Mouse (Mus musculus): Measurements from ENCODE around the gene Spata3. TPM values are rescaled to one million over a fixed set of nuclear protein-coding genes. Genes with fewer than 3 reads are reported as not detected.
"Not testable (repeated sequence)": the region's sequence is repeated elsewhere in the genome, so short reads cannot be mapped to it uniquely, and the experiment has no call there.

Spata3 gene
- polyA plus RNA-seq, 1 experiment from 2014 or later: not detected

DNA sequence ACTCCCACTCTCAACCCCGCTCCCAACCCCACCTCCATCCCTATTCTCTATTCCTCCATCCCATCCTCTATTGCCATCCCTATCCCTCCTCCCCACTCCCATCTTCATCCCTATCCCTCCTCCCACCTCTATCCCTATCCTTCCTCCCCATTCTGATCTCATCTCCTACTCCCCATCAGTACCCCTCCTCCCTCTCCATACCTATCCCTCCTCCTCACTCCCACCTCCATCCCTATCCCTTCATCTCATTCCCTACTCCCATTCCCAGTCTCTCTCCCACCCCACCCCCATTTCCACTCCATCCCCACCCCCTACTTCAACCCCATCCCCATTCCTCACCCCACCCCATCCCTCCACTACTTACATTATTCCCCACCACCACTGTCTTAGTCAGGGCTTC lies 19.4 kb upstream of the Spata3 start:
- Histone ChIP-seq H3K9ac (no peak overlapping the region), H3K4me1 (no peaks in the 10 kb centered on the region), H3K9me3 (0 out of 2 replicates have a peak, but pooled peaks cover 5% of the 10 kb centered on the region), H3K4me2 (replicated peaks) (no peak overlapping the region), H3K27me3 (replicated peaks) (no peaks in the 10 kb centered on the region), H3K27ac (no peak overlapping the region), H3K36me3 (no peaks in the 10 kb centered on the region), H3K4me3 (no peak overlapping the region)
- no peak for ATAC-seq (ENCODE audit: low FRiP score, low read depth)
- WGBS: 100% methylated on average over 1 of the region's 1 CpGs

DNA sequence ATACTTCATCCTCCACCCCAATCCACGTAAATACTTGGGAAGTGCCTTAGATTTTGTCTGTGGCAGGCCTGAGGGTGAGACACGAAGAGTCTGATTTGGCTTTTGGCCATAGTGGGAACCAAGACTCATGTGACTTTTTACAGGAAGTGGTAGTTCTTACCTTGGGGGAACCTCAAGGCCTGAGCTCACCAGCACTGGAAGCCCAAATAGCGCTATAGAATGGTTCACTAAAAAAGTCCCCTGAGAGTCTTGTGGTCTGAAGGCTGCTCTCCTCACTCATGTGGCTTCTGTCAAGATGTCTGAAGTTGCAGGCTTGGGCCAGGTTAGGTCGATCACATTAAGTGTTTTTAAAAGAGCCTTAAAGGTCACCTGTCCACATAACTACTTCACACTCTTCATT lies 18.6 kb upstream of the Spata3 start:
- WGBS: 85% methylated on average over 4 of the region's 4 CpGs
- no peak for ATAC-seq (ENCODE audit: low FRiP score, low read depth)
- no peak overlapping the region for H3K27ac ChIP-seq
- no peak overlapping the region for H3K9ac ChIP-seq
- no peak overlapping the region for H3K4me2 ChIP-seq (replicated peaks)
- no peaks in the 10 kb centered on the region for H3K27me3 ChIP-seq (replicated peaks)
- no peaks in the 10 kb centered on the region for H3K4me1 ChIP-seq
- H3K9me3 ChIP-seq: 0 out of 2 replicates have a peak, but pooled peaks cover 5% of the 10 kb centered on the region
- no peak overlapping the region for H3K4me3 ChIP-seq
- no peaks in the 10 kb centered on the region for H3K36me3 ChIP-seq

DNA sequence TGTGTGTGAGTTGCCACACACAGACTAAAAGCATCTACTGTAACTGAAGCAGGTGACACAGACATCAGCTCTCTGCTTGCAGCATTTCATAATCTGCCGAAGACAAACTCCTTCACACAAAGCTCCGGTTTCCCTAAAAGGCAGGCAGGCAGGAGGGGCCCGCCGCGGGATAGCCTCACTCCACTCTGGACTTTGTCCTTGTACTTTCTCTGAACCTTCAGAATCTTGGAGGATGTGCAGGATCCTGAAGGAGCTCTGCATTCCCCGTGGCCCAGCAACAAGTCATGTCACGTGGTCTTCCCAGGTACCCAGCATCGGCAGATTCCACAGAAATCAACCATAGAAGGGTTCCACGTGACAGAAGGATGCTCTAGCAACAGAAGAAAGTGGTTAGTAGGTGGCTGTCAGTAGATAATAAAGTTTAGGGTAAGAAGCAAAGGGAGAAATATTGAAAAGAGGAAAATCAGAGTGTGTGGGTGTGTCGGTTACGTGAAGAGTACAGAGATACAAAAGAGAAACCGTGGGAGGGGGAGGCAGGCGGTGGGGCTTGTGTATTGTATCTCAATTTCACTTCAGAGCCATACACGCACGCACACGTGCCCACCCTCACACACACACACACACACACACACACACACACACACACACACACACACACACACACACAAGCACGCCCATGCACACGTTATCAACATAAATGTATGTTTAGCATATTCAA lies 16.6 kb upstream of the Spata3 start:
- 90% methylated on average over 15 of the region's 18 CpGs for WGBS
- no peaks in the 10 kb centered on the region for H3K36me3 ChIP-seq
- H3K4me1 ChIP-seq: no peaks in the 10 kb centered on the region
- H3K4me2 ChIP-seq (replicated peaks): no peak overlapping the region
- H3K4me3 ChIP-seq: no peak overlapping the region
- H3K9ac ChIP-seq: no peak overlapping the region
- no peaks in the 10 kb centered on the region for H3K27me3 ChIP-seq (replicated peaks)
- H3K9me3 ChIP-seq: 0 out of 2 replicates have a peak, but pooled peaks cover 5% of the 10 kb centered on the region
- no peak overlapping the region for H3K27ac ChIP-seq
- ATAC-seq (ENCODE audit: low FRiP score, low read depth): no peak

DNA sequence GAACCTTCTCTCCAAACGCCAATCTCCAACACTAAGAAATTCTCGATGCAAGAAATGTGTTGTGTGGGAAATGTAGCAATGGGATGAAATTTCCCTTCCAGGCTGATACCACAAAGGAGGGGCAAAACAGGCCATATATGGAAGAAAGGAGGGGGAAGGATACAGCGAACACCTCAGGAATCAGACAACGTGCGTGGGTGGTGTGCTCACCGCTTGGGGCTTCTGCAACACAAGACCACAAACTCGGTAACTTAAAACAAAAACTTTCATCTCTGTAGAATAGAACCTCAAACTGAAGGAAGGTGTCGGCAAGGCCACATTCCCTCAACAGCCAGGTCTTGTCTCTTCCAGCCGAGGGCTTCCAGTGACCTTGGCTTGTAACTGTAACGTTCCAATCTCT lies 11.1 kb upstream of the Spata3 start:
- H3K27ac ChIP-seq: no peak overlapping the region
- H3K4me3 ChIP-seq: no peak overlapping the region
- no peak overlapping the region for H3K4me2 ChIP-seq (replicated peaks)
- no peaks in the 10 kb centered on the region for H3K27me3 ChIP-seq (replicated peaks)
- no peaks in the 10 kb centered on the region for H3K36me3 ChIP-seq
- no peak overlapping the region for H3K9ac ChIP-seq
- WGBS: 94% methylated on average over 10 of the region's 10 CpGs
- H3K9me3 ChIP-seq: no peaks in the 10 kb centered on the region
- no peaks in the 10 kb centered on the region for H3K4me1 ChIP-seq
- ATAC-seq (ENCODE audit: low FRiP score, low read depth): no peak

DNA sequence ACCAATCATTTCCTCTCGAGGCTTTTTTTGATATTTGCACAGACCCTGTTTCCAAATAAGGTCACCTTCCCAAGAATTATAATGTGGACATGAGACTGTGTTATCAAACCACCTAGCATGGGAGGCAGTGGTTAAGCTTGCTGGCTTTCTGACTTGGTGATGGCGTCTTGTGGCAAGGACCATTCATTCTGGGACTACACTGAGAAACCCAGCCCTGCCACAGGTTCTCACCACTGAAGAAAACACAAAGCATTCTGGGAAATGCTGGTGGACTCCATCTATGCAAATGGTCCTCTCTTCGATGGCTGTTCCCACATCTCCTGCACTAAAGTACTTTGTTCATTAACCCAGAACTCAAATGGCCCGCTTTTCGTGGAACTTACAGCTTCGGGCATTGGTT lies 10.6 kb upstream of the Spata3 start:
- H3K9ac ChIP-seq: no peak overlapping the region
- 92% methylated on average over 6 of the region's 6 CpGs for WGBS
- no peak for ATAC-seq (ENCODE audit: low FRiP score, low read depth)

DNA sequence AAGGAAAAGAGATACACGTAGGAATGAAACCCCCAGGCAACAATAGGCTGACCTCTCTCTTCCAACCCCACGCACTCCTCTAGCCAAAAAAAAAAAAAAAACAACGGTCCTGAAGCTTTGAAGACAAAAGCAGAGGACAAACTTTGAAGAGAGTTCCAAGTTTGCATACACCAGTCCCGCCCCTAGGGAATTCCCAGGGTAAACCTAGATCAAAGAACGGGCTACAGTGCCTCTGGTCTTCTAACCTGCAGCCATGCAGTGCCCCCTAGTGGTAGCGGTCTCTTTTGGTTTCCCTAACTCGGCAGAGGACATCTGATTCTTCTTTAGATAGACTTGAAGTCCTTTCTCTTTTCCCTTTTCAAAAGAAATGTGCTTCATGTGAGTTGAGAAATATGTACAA lies 8.8 kb upstream of the Spata3 start:
- no peak overlapping the region for H3K9ac ChIP-seq
- H3K27me3 ChIP-seq (replicated peaks): no peaks in the 10 kb centered on the region
- no peaks in the 10 kb centered on the region for H3K4me1 ChIP-seq
- H3K4me2 ChIP-seq (replicated peaks): no peak overlapping the region
- H3K36me3 ChIP-seq: no peaks in the 10 kb centered on the region
- H3K9me3 ChIP-seq: no peaks in the 10 kb centered on the region
- H3K4me3 ChIP-seq: no peak overlapping the region
- no peak overlapping the region for H3K27ac ChIP-seq
- ATAC-seq (ENCODE audit: low FRiP score, low read depth): peak; percentile 66
- 2% methylated on average over 7 of the region's 7 CpGs for WGBS

More for the DNA sequence above, 10.6 kb upstream of the Spata3 start:
- Histone ChIP-seq H3K36me3 (no peaks in the 10 kb centered on the region), H3K4me1 (no peaks in the 10 kb centered on the region), H3K27ac (no peak overlapping the region), H3K4me2 (replicated peaks) (no peak overlapping the region), H3K4me3 (no peak overlapping the region), H3K9me3 (no peaks in the 10 kb centered on the region), H3K27me3 (replicated peaks) (no peaks in the 10 kb centered on the region)

DNA sequence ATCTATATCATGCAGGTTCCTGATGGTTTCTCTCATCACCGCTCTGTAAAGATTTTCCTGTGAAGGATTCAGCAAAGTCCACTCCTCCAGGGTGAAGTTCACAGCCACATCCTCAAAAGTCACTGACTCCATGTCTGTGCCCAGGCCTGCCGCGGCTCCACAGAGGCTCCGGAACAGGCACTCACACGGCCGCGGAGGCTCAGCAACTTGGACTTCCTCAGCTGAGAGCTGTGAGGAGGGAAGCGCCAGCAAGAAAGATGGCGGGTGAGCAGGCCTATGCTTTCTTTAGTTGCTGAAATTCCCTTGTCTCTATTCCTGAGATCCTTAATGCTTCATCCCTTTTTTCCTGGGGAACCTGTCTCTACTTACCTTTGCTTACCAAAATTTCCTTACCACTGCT lies 858 bp upstream of the Spata3 start:
- H3K4me2 ChIP-seq (replicated peaks); H3K9me3 ChIP-seq; H3K9ac ChIP-seq; H3K4me3 ChIP-seq; ATAC-seq (ENCODE audit: low FRiP score, low read depth); H3K36me3 ChIP-seq; H3K27ac ChIP-seq; H3K4me1 ChIP-seq: not testable (repeated sequence)
- peaks cover 28% of the 10 kb centered on the region for H3K27me3 ChIP-seq (replicated peaks)
- WGBS: 97% methylated on average over 9 of the region's 9 CpGs

DNA sequence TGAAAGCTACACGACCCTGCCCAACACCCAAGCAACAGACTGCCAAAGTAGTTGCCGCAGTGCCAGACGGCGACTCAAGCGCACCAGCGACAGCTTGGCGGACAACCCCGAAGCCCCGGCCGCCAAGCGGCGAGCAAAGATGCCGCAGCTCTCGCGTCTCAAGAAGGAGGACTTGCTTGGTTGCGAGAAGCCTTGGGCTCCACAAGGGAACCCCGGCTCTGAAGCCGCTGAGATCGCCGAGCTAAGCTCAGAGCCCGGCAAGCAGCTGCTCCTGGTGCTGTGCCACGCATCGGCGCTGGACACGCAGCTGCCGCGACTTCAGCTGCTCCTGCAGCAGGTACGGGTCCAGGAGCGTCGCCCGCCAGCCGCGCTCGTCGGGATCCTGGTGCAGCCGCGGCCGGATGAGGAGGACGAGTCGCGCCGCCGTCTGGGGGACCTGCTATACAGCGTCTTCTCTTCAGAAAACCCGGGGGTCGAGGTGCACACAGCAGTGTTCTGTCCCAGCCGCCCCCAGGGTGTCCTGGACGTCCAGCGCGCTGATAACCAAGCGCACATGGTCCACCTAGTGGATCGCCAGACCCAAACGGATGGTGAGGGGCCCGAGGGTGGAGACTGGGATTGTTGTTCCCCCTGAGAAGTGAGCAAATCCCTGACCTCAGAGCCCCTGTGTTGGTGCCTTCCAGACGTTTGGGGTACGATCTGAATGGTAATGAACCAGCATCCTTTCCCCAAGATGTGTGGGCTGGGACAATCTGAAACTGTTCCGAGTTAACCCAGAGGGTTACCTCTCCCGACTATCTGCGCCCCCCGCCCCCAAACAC lies 1.8 kb downstream of the Spata3 start:
- Histone ChIP-seq H3K9ac (peak overlapping the region; percentile 64), H3K4me1 (no peaks in the 10 kb centered on the region; the same call in 1 of the 2 replicates), H3K36me3 (no peaks in the 10 kb centered on the region), H3K27me3 (replicated peaks) (peaks cover 28% of the 10 kb centered on the region), H3K4me2 (replicated peaks) (peak overlapping the region; percentile 91), H3K4me3 (peak overlapping the region; percentile 51), H3K9me3 (no peaks in the 10 kb centered on the region), H3K27ac (no peak overlapping the region)
- peak; percentile 79 for ATAC-seq (ENCODE audit: low FRiP score, low read depth)
- WGBS: 3% methylated on average over 60 of the region's 60 CpGs

DNA sequence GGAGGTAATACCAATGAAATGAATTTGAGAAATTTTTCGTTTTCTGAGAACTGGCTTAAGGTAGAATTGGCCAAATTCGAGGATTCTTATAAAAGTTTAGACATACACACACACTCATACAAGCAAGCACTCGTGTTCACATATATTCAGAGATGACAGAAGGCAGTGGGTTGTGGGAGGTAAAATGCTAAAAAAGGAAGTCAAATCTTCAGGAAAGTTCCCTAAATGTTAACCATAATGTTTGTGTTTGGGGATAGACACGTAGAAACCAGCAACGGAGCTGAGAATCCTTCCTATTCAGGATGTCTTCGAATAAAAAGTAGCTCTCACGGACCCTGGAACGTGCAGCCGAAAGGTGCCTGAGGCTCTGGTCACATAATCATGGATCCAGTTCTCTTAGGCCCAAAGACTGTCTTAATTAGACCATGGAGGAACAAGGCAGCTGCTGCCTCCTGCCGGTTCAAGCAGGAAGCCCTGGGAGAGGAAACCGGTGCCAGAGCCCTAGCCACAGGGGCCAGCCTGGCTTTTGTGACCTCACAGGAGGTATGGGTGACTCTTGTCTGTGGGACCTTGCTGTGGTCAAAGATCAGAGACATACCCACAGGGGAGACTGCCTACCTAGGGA lies 4.9 kb downstream of the Spata3 start:
- no peak overlapping the region for H3K4me3 ChIP-seq
- H3K4me2 ChIP-seq (replicated peaks): no peak overlapping the region
- peaks cover 28% of the 10 kb centered on the region for H3K27me3 ChIP-seq (replicated peaks)
- H3K36me3 ChIP-seq: no peaks in the 10 kb centered on the region
- H3K4me1 ChIP-seq: no peaks in the 10 kb centered on the region; the same call in 1 of the 2 replicates
- no peak overlapping the region for H3K27ac ChIP-seq
- WGBS: 71% methylated on average over 11 of the region's 11 CpGs
- H3K9me3 ChIP-seq: no peaks in the 10 kb centered on the region
- H3K9ac ChIP-seq: no peak overlapping the region
- no peak for ATAC-seq (ENCODE audit: low FRiP score, low read depth)

DNA sequence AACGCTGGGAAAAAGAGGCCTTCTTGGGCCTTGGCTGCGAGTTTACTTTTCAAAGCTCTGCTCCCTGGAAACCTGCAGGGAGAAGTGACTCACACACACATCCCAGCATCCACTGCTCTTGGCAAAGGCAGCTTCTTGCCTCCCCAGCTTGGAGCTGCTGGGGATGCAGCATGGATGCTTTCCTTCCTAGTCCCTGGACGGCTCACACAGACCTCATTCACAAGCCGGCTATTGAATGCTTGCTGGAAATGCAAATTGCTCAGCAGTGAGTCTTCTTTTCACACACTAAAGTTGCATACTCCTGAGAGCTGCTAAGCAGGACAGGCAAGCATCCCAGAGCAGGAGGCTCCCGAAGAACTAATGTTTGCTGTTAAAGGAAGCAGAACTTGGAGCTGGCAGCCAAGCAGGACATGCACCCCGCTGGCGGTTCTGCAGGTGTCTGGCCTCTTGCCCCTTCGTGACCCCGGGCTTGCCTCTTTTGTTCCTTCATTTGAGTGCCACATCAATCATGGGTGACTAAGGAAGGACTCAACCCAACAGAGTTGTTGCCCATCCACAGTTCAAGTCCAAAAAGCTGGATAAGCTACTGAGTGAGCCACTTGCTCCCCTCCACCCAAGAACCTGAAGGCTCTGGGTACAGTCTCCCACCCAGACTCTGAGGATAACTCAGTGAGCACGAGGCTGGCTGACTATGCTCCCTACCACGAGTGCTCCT lies 15.8 kb downstream of the Spata3 start:
- ATAC-seq (ENCODE audit: low FRiP score, low read depth): peak; percentile 58; the same call in 1 of the 2 replicates
- 9% methylated on average over 11 of the region's 11 CpGs for WGBS
- H3K9me3 ChIP-seq: no peaks in the 10 kb centered on the region
- no peak overlapping the region for H3K4me3 ChIP-seq
- H3K27me3 ChIP-seq (replicated peaks): no peaks in the 10 kb centered on the region
- H3K4me1 ChIP-seq: peaks cover 12% of the 10 kb centered on the region
- no peak overlapping the region for H3K27ac ChIP-seq
- no peak overlapping the region for H3K4me2 ChIP-seq (replicated peaks)
- H3K9ac ChIP-seq: no peak overlapping the region
- H3K36me3 ChIP-seq: no peaks in the 10 kb centered on the region

DNA sequence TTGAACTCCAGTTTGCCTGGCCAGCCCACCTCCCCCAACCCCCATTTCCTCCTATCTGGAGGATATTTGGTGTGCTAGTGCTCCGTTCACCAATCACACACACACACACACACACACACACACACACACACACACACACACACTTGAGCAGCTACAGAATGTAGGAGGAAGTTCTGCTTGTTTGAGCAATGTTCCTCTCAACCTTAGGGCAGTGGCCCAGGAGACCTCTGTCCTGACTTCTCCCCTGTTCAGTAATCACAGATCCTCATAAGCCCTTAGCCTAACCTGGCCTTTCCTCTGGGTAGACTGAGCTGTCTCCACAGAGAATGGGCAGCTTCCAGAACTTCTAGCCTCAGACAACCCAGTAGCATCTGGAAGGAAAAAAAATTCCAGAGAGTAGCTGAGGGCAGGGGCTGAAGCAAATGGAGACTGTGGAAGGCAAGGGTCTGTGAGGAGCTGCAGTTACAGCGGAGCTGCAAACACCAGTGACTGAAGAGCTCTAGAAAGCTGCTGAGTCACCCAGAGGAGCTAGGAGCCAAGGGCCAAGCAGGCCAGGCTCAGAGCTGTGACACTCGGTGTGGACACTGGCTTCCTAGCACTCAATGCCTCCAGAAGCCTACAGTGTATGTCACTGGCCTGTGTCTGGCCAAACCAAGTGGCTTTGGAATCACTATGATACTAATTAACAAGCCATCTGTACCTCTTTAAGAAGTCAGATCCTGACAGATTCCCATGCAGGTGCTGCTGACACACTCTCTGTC lies 21.8 kb downstream of the Spata3 start:
- Histone ChIP-seq H3K27me3 (replicated peaks) (no peaks in the 10 kb centered on the region), H3K9ac (no peak overlapping the region), H3K27ac (no peak overlapping the region), H3K4me2 (replicated peaks) (no peak overlapping the region), H3K4me1 (no peaks in the 10 kb centered on the region), H3K36me3 (no peaks in the 10 kb centered on the region), H3K9me3 (peaks cover 8% of the 10 kb centered on the region; the same call in 1 of the 2 replicates), H3K4me3 (no peak overlapping the region)
- ATAC-seq (ENCODE audit: low FRiP score, low read depth): no peak
- 79% methylated on average over 3 of the region's 3 CpGs for WGBS

Measured in neural tube, embryonic 12.5 days (tissue).